Mouse (Mus musculus) left cerebral cortex, adult 11 months (tissue): ENCODE measurements around the gene Odf2.

Experiments
- DNase-seq: peaks from one replicate; pipeline ENCODE4 v3.0.0; 2022; ENCODE audit warnings: low spot score

Odf2 gene

GRCm38 (mm10) chr2:29889066-29889944, at the start of gene Odf2:
TSS of gene Odf2 (plus strand) at chr2:29889221.
- peak; percentile 98 for DNase-seq

GRCm38 (mm10) chr2:29839460-29839859, 49.6 kb upstream of the Odf2 start:
- DNase-seq: no peak

GRCm38 (mm10) chr2:29843231-29844105, 45.6 kb upstream of the Odf2 start:
- no peak for DNase-seq

GRCm38 (mm10) chr2:29844115-29844514, 44.9 kb upstream of the Odf2 start:
- DNase-seq: no peak

DNA sequence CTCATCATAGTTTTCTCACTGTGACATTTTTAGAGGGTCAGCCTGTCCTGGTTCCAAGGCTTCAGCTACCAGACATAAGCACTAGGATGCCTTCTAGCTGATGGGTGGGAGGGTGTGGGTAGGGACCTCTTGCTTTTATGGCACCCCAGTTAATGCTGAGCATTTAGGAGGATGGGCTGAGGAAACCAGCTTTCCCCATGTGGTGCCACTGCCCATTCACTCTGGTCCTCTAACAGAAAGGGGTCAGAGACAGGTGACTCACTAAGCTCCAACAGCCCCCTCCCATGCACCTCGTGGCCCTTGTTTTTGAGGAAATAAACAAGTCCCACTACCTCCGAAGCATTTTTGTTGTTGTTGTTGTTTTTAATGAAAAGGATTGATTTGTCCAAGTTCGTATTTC, 44.4 kb upstream of the Odf2 start:
- no peak for DNase-seq

DNA sequence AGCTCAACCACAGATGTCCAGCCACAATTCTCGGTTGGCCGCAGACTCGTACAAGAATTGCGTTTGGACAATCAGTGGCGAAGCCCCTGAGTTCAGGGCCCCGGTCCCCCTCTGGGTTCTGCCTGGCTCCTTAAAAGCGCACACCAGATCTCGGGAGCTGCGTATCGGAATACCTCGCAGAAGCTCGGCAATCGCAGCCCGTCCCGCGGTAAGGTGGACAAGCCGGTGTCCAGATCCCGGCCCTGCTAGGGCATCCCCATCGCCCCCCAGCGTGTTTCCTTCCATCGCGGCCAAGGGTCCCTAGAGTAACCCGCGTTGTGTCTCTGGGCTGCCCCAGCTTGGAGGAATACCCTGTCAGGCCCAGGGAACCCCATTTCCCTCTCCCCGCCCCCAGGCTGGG, 43.4 kb upstream of the Odf2 start:
- DNase-seq: no peak

GRCm38 (mm10) chr2:29846061-29846853, 42.8 kb upstream of the Odf2 start:
- no peak for DNase-seq

- DNase-seq: no peak
These were observed 42.1 kb upstream of the Odf2 start for GRCm38 (mm10) chr2:29846911-29847310.

GRCm38 (mm10) chr2:29849041-29849440, 40.0 kb upstream of the Odf2 start:
- no peak for DNase-seq

DNA sequence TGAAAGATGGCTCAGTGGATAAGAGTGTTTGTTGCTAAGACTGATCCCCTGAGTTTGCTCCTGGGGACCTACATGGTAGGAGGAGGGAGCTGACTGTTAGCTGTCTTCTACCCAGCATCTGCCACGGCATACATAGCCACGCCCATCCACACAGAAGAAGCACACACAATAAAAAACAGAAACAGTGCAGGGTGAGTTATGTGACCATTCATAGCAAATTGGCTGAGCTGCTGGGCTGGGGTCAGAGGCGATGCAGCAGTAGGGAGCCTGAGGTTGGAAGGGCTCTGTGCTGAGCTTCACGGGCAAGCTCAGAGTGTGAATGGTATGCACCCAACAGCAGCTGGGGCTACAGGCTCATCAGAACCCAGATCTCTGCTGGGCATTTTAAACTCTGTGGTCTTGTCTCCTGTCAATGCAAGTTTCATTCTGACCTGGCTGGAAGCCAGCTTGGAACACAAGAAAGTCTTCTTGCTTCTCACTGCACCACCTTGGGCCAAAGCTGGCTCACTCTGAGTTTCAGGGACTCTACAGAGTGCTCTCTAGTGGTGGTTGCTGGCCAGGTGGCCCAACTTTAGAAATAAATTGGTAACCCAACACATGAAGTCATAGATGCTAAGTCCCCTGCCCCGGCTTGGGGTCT, 39.1 kb upstream of the Odf2 start:
- no peak for DNase-seq

DNA sequence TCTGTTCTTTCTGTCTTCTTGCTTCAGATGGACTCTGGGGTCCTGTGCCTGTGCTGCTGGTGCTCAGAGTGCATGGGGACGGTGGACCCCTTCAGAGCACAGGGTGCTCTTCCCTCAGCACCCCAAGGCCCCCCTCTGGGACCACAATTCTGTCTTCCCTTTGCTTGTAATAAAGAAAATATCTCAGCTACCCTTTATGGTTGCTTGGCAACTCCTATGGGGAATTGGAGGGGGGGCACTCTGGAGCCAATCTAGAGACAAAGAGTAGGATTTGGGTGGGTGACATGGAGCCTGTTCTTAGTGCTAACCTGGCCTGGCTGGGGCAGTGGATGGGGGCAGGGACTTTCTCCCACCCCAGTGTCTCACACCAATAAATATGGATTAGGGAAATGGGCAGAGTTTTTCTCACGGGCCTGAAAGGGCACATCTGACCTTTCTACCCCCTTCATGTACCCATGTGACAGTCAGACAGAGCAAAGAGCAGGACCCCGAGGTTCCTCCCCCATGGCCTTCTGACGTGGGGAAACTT, 36.0 kb upstream of the Odf2 start:
- DNase-seq: no peak

- no peak for DNase-seq
These were observed 35.3 kb upstream of the Odf2 start for GRCm38 (mm10) chr2:29853736-29854135.

GRCm38 (mm10) chr2:29855585-29856210, 33.3 kb upstream of the Odf2 start:
- DNase-seq: no peak

DNA sequence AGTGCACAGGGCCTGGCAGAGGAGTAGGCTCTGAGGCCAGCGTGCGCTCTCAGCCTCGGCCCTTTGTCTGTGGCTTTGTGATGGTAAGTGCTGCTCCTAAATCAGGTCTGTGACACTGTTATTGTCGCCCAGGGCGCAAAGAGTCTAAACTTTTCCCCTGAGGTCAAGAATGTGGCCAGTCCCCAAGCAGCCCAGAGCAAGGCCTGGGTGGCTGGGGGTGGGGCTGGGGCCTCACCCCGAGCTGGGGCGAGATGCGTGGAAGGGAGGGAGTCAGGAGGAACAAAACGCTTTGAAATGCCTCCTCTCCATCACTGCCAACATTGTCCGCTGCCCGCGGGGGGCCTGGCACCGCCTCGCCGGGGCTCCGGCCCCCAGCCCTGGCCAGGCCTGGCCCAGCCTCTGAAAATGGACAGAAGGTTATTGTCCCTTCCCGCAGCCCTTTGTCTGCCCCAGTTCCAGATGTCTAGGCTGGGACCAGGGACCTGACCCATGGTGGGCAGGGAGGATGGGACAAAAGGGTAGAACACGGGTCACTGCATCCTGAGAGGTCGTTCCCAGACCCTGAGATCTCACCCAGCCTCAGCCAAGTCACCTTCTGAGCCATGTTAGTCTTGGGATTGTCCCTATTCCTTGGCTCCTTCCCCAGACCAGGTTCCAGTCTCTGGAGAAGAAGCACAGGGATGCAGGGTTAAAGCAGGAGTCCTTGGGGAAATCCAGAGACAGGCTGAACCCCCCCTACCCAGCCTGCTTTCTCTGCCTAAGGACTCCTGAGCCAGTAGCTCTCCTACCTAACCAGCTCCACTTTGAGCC, 32.4 kb upstream of the Odf2 start:
- no peak for DNase-seq

GRCm38 (mm10) chr2:29857341-29857740, 31.7 kb upstream of the Odf2 start:
- no peak for DNase-seq

- no peak for DNase-seq
These were observed 31.1 kb upstream of the Odf2 start for GRCm38 (mm10) chr2:29857967-29858366.

GRCm38 (mm10) chr2:29858748-29859473, 30.1 kb upstream of the Odf2 start:
- DNase-seq: no peak

GRCm38 (mm10) chr2:29865125-29865524, 23.9 kb upstream of the Odf2 start:
- DNase-seq: no peak

DNA sequence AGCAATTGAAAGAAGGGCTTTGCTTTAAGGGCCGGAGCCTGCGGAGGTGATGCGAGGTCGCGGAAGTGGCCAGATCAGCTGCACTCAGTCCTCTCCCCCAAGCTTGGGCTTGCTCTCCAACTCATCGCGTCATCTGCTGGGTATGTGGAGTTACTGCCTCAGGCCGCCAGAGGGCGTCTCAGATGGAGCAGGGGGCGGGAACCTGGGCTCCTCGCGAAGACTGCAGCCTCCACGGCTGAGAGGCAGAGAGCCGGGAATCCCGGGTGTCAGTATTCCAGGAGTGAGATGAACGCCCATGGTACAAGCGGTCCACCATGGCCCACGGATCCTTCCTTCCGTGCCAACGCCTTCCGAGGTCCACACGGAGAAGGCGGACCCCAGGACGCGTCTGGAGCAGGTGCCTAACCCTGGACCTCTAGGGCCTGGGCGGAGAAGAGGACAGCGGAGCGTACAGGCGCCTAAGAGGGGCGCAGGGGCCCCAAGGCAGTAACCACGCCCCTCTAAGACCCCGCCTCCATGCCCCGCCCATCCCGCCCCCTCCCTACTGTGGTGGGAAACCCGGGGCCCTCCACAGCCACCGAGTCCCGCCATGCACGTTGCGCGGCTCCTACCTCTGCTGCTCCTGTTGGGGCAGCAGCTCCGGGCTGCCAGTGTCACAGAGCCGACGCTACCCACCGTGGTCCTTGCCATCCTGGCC, 19.9 kb upstream of the Odf2 start, which contains the start of gene Cercam:
TSS of gene Cercam (plus strand) at position 216 of the 697 bp plus-strand sequence.
- peak; percentile 57 for DNase-seq
